Mouse (Mus musculus) v-Abl transformed pro-B cells (cell line): ENCODE measurements at regions not wholly inside any gene's neighbourhood (a gene's known extent, or its start where the extent isn't known, plus 50 kb on each side); places are given as distances from the start of the nearest gene placed in this dataset.

Experiments
- in situ Hi-C, 2 experiments: fragments of 400-800 bp; cut with MboI; formaldehyde crosslinking; loops; one replicate each; pipeline ENCODE4 v1.15.1; 2025; ENCODE audit not compliant: unreplicated experiment in 2 of 2

DNA sequence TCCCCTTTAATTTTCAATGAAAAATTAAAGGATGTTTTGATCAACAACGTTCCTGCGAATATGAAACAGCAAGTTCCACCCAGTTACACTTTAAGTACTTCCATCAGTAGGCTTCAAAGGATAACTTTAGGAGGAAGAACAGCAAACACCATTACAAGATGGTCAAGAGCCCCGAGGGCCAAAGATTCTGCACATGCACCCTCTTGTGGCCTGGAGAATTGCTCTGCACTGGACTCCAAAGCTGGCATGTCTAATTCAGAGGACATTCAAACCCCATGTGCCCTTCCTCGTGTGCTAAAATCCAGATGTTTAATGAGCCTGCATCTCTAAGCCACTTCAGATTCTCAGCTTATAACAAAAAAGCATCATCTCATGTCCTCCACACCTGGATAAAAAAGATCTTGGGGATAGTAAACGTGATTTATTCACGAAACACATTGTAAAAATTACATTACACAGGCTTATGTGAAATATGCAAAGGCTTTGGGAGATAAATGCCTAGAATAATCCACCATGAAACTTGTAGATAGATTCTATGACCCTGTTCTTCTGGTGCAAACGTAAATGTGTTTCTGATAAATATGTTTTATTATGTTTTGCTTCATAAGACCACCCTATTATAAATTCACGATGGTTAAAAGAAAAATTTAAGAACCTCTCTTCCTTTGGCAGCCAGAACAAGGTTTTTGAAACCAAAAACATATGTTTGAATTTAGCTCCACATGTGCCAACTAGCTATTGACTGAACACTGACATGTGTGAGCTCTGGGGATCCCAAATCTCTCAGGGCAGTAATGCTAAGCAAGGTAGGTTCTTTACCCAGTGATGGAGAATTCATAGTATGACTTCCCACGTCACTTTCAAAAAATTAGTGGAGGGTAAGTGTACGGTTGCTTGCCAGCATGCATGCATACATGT is 100.6 kb upstream of the Rfx3 start:
- in situ Hi-C loops, result loop anchor here in 1 of 2 experiments (25.0 kb wide), 1 partner anchor 649 kb away; no protein-coding TSS in a partner anchor

DNA sequence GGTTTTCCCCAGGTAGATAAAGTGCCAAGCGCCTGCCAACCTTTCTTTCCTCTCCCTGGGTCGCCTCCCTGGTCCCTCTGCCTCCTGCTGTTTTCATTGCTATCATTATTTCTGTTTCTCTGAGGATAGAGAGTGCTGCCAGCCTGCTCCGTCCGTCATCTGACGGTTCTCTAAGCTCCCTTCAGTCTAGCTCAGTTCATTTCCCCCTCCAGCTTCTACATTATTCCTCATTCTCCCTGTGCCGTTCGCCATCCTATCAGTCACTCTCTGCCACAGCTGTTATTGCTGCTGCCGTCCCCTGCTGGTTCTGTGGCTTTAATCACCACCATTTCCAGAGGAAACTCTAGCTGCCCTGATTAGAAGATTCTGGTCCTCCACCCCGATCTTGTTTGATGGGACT is 84.7 kb upstream of the Rfx3 start:
- in situ Hi-C loops, result no loop called here

DNA sequence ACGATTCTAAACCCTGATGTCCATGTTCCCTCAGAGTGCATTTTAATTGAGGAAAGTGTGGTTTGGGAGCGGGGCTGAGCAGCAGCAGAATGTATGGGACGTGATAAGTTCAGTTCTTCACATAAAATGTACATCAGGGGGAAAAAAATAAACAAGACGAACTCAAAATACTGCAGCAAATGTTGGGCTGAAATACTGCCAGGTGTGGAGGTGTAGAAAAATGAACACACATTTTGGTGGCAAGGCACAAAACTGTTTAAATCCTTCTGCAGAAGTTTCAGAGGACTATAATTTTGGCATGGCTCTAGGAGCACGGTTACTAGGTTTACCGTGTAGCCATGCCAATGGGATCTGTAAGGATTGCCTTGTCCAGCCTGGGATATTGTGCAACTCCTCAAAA is 81.3 kb upstream of the Rfx3 start:
- in situ Hi-C loops, result no loop called here

DNA sequence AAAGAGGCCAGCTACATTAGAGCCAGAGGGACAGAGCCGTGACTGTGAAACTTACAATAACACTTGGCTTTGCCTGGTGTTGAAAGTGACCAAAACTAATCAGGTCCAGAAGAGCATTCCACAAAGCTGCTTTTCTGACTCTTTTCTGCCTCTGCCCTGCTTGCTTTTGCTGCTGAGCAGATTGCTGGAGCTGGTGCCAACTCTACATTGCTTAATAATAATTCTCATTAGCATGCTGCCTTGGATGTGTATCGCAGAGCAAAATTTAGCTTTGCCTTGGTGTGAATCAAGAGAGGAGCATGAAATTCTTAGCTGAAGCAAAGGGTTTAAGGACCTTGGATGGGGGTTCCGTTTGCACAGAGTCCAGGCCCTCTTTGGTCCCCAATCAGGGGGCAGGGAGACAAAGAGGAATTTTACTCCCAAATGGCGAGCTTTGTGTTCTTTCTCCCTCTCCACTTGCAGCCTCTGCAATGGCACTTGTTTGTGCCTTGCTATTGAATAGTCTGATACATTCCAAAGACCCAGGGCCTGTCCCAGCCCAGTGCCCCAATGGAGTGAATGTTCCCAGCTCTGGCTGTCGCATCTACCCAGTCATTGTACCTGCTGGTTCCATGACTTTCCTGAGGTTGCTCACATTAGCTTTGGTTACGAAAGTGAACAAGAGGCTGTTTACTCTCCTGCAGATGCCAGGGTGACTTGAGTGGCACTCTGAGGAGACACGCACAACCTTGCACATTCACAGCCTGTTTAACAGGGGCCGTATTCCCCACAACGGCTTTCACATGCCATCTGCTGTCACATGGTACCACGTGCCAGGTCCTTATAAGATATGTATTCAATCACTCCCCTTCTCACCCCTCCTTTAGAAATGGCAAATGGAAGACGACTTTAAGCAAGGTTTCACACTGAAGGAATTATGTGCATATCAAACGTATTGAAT is 76.9 kb upstream of the Rfx3 start:
- in situ Hi-C loops, result no loop called here

DNA sequence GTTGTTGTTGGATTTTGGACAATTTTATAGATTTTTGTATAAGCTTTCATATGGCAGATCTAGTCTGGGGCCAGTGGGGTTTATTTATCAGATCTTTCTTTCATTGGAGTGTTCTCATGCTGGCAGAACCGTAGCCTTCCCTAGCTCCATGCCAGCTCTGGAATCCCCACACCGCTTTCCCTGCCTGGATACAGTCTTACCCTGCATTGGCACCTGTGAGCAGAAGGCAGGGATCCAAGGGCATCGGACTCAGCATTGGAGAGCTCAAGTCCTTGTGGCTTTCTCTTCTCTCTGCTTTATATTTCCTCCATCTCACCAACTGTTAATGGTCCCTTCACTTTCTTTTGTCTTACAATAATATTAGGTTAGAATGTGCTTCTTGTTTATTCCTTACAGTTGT is 59.4 kb upstream of the Rfx3 start:
- in situ Hi-C loops, result no loop called here
